Mouse (Mus musculus) 416B (cell line): ENCODE data around the gene Slc26a11.
A peak's percentile ranks its signal among the peaks of the same experiment; 100 is the strongest.

Experiments used
- DNase-seq: peaks from one replicate; pipeline ENCODE4 v3.0.0; 2011; ENCODE audit warnings: low read depth

The Slc26a11 gene

DNA sequence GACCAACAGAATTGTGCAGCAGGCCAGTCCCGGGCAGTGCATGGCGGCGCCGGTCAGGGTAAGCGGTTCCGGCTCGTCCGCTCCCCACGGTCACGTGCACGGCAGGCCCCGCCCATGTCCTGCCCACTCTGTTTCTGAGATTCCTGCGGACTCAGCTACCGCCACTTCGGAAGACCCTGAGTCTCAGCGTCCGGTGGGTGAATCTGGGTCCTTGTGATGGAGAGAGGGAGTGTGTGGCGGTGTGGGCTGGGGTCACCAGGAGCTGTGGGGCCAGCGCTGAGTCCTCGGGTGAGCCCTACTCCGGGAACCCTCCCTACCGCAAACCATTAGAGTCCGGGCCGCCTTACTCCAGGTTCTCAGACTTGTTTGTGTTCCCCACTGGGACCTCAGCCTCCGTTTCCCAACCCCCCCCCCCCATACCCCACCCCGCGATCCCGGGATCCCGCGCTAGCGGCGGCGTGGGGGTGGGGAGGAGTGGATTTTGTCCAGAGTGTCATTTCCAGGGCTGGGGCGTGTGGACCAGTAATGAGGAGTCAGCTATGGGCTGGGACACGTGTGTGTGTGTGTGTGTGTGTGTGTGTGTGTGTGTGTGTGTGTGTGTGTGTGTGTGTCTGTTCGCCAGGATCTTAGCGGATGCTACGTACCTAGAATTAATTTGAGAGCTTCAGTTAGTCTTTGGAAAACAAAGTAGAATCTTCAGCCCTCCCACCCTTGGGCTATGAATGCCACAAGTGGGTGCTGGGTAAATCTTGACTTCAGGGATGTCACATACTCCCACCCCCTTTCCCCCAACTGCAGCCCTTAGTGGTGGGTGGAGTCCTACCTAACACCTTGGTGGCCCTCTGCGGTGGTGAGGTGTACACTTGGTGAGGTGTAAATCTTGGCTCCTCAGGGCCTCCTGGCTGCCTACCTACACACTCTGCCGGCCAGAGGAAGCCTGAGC lies at the start of gene Slc26a11, which contains the start of gene Sgsh:
TSS of gene Slc26a11 (plus strand) at position 115 of the 943 bp plus-strand sequence.
TSS of gene Sgsh (minus strand) at position 94 of the 943 bp plus-strand sequence.
- DNase-seq, result no peak

DNA sequence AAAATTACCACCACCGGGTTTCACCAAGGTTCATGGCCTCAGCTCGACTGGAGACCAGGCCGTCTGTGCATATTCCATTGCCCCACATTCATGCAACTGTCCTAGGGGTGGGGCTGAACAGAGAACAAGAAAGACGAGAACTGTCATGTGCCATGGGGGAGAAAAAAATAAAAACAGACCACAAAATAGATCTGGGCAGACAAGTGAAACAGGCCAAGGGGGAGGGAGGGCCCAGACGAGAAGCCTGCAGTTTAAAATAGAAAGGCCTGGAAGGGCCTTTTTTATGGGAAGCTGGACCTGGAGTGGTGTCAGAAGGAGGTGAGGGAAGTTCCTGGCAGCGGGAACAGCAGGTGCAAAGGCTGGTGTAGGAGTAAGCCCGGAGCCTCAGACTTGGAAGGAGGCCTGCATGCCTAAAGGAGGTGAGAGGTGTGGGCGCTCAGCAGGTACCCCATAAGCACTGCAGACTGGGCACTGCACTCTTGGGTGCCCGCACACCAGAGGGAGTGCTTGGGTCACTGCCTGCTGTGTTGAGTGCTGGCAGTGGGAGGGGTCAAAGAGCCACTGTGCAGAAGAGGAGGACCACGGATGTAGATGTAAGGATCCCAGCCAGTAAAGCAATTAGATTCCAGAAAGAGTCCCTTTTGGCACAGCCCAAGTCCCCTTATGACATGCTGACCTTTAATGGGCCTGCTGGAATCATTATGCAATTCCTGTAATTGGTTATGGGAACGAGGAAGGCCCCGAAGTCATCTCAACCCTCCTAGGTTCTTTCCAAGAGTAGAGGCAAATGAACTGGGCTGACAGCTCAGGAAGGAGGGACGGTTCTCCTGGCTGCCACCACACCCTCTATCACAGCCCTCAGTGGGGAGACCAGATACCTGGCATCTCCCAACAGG lies 48.3 kb upstream of the Slc26a11 start:
- DNase-seq, result no peak

DNA sequence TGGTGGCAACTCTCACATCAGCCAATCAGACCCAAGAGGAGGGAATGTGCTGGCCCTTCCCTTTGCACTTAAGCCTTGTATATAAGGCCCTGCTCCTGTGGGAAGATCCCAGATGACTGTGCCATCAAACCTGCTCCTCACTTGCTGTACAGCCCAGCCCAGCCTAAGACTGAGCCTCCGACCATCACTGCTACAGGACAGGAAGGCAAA lies 47.8 kb upstream of the Slc26a11 start, which contains the start of gene Card14:
TSS of gene Card14 (plus strand) at position 111 of the 210 bp plus-strand sequence.
- DNase-seq, result no peak

DNA sequence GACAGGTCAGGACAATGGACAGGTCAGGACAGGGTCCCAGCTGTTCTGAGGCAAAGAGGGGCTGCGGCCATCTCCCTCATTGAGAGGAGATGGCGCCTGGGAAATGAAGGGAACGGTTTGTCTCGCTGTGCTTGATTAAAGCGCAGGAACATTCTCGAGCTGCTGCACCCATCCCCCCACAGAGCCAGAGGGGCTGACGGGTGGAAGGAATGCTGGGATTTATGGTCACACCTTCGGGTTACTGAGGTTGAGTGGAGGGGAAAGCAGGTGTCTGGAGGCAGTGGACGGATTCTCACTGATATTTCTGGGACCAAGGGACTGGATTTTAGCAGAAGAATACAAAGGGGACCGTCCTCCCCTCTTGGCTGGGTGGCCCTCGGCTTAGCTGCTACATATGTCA lies 47.4 kb upstream of the Slc26a11 start:
- DNase-seq, result no peak

DNA sequence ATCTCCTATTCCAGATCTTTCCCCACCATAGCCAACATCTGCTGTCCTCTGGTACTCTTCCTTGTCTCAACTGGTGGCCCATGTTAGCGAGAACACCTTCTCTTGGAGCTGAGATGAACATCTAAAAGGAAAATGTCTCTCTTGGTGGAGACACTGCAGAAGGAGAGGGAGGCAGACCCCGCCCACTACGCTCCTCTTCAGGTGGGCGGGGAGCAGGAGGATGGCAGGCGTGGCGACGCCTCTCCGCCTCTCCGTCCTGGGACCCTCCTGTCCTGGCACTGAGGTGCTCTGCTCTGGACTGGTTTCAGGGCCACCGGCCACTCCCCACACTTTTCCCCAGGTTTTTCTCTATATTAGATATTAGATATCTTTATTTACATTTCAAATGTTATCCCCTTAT lies 44.7 kb upstream of the Slc26a11 start:
- DNase-seq, result no peak

DNA sequence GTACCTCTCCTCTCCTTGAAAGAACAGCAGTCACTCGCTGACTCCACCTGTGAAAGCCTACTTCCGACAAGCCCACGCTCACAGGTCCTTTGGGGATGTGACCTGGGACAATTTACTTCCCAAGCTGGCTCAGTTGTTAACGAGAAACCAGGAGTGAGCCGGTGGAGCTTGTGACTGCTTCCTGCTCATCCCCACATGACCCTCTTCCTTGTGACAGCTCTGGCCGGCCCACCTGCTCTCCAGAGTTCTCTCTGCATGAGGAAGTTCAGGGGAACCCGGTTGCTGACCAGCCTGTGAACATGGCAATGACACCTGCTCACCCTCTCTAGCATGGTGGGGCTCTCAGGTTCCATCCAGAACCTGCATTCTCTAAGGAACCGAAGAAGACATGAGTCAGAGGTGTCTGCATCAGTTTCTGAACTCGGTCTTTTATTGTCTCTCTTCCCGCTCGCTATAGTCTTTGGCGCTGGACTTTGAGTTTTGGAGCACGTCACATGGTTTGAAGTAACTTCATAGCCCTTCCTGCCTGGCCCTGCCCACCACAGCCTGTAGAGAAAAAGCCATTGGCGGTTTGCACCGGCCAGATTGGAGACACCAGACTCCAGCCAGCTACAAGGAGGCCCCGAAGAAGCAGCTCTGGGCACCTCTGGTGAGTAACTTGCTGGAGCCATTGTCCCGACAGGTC lies 41.0 kb upstream of the Slc26a11 start:
- no peak for DNase-seq

DNA sequence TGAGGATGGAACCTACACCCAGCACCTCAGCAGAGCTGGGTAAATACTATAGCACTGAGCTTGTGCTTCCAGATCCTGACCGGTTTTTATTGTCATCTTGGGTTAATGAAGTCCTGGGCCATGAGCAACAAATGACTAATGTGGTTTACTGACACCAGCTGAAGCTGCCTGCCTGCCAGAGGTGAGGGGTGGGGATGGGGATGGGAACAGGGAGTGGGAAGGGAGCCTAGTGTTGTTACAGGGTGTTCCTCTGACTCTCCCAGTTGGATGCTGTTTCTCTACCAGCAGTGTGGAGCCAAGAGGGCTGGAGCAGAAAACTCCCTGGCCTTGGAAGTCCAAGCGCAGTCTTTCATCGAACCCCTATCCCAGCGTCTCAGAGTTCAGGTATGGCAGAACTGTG lies 38.6 kb upstream of the Slc26a11 start:
- no peak for DNase-seq

DNA sequence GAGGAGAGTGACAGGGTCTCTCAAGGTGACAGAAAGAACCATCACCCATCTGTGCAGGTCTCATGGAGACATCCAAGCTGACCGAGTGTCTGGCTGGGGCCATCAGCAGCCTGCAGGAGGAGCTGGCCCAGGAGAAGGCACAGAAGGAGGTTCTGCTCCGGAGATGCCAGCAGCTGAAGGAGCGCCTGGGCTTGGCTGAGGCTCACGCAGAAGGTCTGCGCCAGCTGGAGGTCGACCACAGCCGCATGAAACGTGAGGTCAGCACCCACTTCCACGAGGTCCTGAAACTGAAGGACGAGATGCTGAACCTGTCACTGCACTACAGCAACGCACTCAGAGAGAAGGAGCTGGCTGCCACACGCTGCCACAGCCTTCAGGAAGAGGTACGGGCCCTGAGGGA lies 32.8 kb upstream of the Slc26a11 start:
- DNase-seq, result no peak

DNA sequence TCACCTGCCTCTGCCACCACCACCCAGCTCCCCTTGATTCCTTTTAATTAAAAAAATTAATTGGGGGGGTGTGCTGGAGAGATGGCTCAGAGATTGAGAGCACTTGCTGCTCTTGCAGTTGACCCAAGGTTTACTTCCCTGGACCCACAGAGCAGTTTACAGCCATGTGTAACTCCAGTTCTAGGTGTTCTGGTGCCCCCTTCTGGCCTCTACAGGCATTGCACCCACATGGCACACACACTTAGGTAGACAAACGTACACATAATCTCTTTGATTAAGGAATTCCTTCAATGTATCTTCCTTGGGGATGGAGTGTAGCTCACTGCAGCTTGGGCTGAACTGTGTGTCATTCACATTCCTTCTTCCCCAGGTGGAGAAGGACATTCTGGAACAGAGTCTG lies 30.3 kb upstream of the Slc26a11 start:
- DNase-seq, result peak; percentile 25

DNA sequence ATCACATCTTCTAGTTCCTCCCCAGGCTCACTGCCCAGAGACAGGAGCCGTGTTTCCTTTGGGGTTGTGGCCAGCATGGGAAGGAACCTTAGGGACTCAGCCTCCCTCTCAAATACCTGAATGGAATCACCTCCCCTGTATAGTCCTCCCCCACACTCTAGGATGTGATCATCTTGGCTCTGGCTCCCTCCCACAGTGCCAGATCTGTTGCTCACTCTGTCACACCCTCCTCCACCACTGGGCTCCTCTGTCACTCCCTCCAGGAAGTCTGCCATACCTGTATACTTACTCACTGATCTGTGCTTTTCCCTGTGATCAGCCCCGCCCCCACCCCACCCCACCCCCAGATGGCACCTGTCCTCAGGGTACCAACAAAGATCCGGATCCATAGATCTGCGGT lies 24.8 kb upstream of the Slc26a11 start:
- DNase-seq, result no peak

DNA sequence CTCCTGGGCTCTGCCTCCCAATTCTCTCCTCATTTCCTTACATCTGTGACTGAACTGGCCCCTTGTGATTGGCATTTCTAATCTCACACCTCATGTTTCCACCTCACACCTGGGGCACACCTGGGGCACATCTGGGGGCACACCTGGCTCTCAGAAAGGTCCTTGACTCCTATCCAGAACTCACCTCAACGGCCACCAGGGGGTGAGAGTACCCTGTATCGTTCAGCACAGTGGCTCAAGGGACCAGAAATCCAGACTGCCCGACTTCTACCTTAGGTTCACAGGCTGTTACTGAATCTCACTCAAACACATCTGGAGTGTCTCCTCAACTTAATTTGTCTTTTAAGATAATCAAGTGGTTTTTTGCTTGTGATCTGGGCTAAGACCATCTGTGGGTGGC lies 23.4 kb upstream of the Slc26a11 start:
- DNase-seq, result no peak

DNA sequence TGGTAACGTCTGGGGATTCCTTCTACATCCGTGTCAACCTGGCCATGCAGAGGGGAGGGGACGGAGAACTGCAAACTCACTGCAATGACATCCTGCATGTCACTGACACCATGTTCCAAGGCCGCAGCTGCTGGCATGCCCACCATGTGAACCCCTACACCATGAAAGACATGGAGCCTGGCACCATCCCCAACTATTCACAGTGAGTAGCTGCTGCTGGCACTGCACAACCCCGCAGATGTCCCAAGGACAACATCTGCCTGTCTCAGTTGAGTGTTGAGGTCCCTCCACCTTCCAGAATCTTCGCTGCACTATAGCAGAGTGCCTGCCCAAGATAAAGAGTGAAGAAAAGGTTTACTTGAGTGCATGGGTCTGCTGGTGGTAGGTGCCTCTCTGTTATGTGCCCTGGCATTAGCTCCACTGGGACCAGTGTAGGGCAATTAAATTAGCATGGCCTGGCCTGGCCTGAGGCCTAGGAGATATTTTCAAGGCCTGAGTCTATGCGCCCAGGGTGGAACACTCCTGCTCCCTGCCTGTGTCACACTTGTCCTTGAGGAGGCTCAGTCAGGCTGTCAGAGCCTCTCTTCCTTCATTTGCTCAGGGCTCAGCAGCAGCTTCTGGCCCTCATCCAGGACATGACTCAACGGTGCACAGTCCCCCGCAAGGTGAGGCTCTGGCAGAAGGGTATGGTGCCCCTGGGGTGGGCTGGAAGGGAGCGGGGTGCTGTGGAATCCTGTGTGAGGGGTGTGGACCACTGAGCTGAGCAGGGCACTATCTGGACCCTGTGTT lies 16.9 kb upstream of the Slc26a11 start:
- peak; percentile 55 for DNase-seq

DNA sequence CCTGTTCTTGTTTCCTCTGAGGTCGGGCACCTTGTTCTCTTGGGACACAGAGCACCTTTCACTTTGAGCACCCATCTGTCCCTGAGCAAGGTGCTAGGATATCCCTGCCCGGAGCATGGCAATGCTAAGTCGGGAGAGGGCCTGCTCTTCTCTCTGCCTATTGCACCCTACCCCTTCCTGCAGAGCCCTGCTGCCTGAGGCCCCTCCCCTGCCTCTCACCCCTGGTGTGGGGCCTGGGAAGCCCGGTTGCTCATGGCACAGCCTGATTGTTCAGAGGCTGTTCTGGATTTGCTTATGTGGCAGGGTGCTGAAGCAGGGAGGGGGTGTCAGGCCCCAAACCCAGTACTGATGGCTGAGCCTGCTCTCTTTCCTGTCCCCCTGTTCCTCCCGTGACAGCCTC lies 16.2 kb upstream of the Slc26a11 start:
- no peak for DNase-seq

DNA sequence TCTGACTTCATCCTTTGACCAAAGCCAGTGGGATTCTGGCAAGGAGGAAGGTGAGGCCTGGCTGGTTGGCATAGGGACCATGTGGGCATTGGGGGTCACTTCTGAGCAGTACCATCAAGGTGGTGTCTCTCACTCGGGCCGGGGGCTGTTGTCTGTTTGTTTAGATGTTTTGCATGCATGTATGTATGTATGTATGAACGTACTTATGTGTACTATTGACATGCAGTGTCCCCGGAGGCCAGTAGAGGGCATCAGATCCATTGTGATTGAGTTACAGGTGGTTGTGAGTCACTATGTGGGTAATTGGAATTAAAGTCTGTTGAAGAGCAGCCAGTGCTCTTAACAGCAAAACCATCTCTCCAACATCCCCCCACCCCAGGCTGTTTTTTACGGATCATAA lies 15.7 kb upstream of the Slc26a11 start:
- DNase-seq, result peak; percentile 91

DNA sequence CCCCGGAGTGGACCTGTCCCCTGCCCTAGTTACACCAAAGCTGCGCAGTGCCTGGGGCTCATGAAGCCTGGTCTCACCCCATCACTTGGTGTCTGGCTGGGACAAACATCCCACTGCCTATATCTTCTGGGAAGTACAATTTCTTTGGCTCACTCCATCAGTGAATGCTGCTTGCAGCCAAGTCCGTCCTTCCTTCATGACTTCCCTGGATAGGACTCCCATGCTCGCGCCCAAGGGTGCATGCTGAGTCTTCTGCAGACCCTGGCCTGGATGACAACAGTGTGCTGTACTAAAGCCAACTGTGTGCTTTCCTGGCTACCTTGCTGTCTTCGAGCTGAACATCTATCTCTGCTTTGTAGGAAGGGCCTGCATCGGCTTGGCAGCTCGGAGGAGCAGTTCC lies 11.2 kb upstream of the Slc26a11 start:
- no peak for DNase-seq

DNA sequence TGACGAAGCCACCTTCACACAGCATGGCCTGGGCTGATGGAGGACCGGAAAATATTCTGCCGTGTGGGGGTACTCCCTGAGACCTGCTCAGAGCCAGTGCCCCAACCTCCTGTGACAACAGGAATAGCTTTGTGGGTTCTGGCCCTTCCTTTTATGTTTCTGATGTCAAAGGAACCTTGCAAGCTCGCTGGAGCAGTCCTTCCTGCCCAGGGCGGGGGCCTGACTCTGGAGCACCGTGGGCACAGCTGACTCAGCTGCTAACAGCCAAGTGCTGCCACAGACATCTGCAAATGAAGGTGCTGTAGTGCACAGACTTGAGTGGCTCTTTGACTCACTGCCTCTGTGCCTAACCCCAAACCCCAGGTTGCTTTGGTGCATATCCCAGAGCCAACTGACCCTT lies 10.5 kb upstream of the Slc26a11 start:
- peak; percentile 83 for DNase-seq

DNA sequence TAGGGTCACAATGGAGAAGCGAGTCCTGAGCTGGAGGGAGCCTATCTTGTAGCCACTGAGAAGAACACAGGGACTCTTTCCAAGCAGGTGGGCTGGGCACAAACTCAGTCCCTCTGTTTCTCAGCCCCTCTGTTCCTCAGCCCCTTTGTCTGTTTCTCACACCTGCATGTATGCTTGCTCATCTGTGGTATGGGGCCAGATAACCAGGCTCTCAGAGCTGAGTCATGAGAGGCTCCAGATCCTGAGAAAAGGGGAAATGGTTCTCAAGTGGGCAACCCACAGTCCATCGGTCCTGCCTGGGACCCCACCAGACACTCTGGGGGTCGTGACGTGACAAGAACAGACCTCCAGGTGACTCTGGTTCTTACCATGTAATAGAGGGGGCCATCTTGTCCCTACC lies 8.2 kb upstream of the Slc26a11 start:
- DNase-seq, result peak; percentile 45

DNA sequence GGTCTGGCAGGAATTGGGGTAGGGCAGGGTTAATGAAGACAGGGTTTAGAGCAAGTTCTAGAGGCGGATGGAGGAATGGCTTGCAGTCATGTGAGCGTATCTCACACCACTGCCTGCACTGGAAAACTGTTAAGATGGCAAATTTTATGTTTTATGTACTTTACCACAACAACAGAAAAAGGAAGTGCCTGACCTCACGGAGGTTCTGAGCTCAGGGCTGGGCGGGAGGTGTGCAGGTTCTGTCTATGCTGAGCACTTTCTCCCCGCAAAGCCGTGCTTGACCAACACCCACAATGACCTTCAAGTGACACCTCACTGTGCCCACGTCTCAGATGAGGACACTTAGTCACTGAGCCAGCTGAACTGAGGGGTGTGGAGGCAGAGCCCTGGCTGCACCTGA lies 3.2 kb upstream of the Slc26a11 start:
- DNase-seq, result peak; percentile 54

DNA sequence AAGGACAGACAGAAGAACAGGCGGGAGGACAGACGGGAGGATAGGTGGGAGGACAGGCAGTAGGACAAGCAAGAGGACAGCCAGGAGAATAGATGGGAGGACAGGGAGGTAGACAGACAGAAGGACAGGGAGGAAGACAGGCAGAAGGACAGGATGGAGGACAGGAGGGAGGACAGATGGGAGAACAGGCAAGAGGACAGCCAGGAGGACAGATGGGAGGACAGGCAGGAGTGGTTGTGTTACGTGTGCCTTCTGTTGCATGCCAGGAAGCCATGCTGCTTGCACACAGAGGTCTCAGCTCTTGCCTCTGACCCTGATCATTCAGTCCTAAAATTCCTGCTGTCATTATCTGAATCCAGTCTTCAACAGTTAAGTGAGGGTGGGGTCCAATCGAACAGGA lies 1.4 kb upstream of the Slc26a11 start:
- DNase-seq, result no peak

DNA sequence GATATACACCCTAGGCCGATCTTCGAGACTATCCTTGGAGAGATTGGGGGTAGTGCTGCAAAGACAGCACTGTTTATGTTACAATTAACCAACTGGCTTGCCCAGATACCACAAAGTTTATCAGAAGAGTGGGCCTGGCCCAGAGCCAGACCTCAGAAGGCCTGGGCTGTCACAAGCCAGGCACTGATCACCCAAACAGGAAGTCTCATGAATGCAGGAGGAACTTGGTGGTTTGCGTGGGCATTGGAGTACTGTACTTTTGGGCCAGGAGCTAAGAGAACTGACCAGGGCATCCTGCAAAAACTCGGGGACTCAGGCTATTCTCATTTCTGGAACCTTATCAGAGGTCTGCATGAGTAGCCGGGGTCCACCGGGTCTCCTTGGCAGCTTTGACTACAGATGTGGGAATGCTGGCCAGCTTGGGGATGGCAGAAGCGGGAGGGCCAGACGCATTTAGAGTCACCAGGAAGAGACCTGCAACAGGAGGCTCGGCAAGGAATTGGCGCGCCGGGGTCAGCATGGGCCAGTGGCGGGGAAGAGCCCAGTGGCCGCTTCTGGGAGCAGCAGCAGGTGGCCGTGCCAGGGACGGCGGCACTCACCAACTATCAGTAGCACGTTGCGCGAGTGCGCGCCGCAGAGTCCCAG lies 437 bp upstream of the Slc26a11 start:
- DNase-seq, result peak; percentile 97

DNA sequence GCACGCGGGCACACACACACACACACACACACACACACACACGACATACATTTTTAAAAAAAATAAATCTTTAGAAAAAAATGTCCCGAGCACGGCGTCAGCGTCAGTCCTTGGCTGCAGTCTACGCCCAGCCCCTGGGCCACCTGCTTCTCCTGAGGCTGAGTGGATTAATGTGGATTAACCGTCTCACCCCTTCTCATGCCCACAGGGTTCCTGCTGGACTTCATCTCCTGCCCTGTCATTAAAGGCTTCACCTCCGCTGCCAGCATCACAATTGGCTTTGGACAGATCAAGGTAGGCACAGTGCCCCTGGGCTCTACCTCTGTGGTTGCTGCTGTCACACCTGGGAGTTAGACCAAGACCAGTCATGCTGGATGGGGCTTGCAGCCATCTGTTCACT lies 3.7 kb downstream of the Slc26a11 start:
- no peak for DNase-seq
